Mouse (Mus musculus) activated CD4-positive, CD25-positive, alpha-beta regulatory T cell, adult 4 months (primary cell): Measurements from ENCODE around the gene Med21. TPM values are rescaled to one million over a fixed set of nuclear protein-coding genes. Genes with fewer than 3 reads are reported as not detected.

Experiments
- ATAC-seq: one replicate; pipeline ENCODE4 v1.8.0; 2017
- polyA plus RNA-seq, 2 experiments: library from polyadenylated mRNA; unstranded; fragments of 100-300 nt; shearing (Covaris generic); gene quantifications; one replicate each; pipeline ENCODE4 v1.2.1; 2017

The Med21 gene
- polyA plus RNA-seq, 2 experiments from 2014 or later, result 66.6 to 70.2 TPM

GRCm38 (mm10) chr6:146640991-146641390, 1.4 kb upstream of the Med21 start:
- no peak for ATAC-seq

- ATAC-seq, result peak; percentile 7
Measured at GRCm38 (mm10) chr6:146641621-146642210, 631 bp upstream of the Med21 start.

GRCm38 (mm10) chr6:146643184-146643570, 830 bp downstream of the Med21 start:
- ATAC-seq, result no peak

- ATAC-seq, result no peak
Measured at GRCm38 (mm10) chr6:146650013-146650412, 7.7 kb downstream of the Med21 start.

- no peak for ATAC-seq
Measured at GRCm38 (mm10) chr6:146651431-146651830, 9.1 kb downstream of the Med21 start.

- no peak for ATAC-seq
Measured at GRCm38 (mm10) chr6:146653197-146653596, 10.8 kb downstream of the Med21 start.

GRCm38 (mm10) chr6:146660591-146660990, 18.2 kb downstream of the Med21 start:
- ATAC-seq, result no peak

GRCm38 (mm10) chr6:146661655-146662054, 19.3 kb downstream of the Med21 start:
- no peak for ATAC-seq

GRCm38 (mm10) chr6:146662679-146663078, 20.3 kb downstream of the Med21 start:
- ATAC-seq, result peak; percentile 71

- ATAC-seq, result no peak
Measured at GRCm38 (mm10) chr6:146664116-146664515, 21.8 kb downstream of the Med21 start.

- ATAC-seq, result no peak
Measured at GRCm38 (mm10) chr6:146664917-146665316, 22.6 kb downstream of the Med21 start.

GRCm38 (mm10) chr6:146665408-146665807, 23.1 kb downstream of the Med21 start:
- ATAC-seq, result no peak

GRCm38 (mm10) chr6:146666811-146667210, 24.5 kb downstream of the Med21 start:
- ATAC-seq, result no peak

- ATAC-seq, result no peak
Measured at GRCm38 (mm10) chr6:146668606-146669005, 26.3 kb downstream of the Med21 start.

GRCm38 (mm10) chr6:146670956-146671855, 28.9 kb downstream of the Med21 start:
- peak; percentile 32 for ATAC-seq

- no peak for ATAC-seq
Measured at GRCm38 (mm10) chr6:146672106-146672505, 29.8 kb downstream of the Med21 start.

- no peak for ATAC-seq
Measured at GRCm38 (mm10) chr6:146673696-146674095, 31.3 kb downstream of the Med21 start.

GRCm38 (mm10) chr6:146674420-146674819, 32.1 kb downstream of the Med21 start:
- no peak for ATAC-seq

- ATAC-seq, result no peak
Measured at GRCm38 (mm10) chr6:146674881-146675536, 32.7 kb downstream of the Med21 start.

- ATAC-seq, result no peak
Measured at GRCm38 (mm10) chr6:146676904-146677303, 34.6 kb downstream of the Med21 start.

- ATAC-seq, result no peak
Measured at GRCm38 (mm10) chr6:146678136-146679070, 36.1 kb downstream of the Med21 start.

GRCm38 (mm10) chr6:146683881-146684280, 41.5 kb downstream of the Med21 start:
- no peak for ATAC-seq
